Mouse (Mus musculus) cortical plate, adult 2 months (tissue): ENCODE measurements at regions not wholly inside any gene's neighbourhood (a gene's known extent, or its start where the extent isn't known, plus 50 kb on each side); places are given as distances from the start of the nearest gene placed in this dataset.

Experiments used
- CTCF ChIP-seq: fragments of 200-500 bp; IDR thresholded peaks from 2 replicates; pipeline ENCODE4 v1.5.1; 2011; ENCODE audit warnings: mild to moderate bottlenecking, control low read depth, low read length; ENCODE audit not compliant: insufficient read depth; ENCODE audit errors: extremely low read depth
- POLR2A ChIP-seq: fragments of 200-500 bp; IDR thresholded peaks from 2 replicates; pipeline ENCODE4 v1.6.1; 2011; ENCODE audit warnings: mild to moderate bottlenecking, low read length, control low read depth; ENCODE audit not compliant: insufficient read depth; ENCODE audit errors: extremely low read depth

- no peak for TF ChIP-seq POLR2A
- no peak for TF ChIP-seq CTCF
Observed at GRCm38 (mm10) chr2:144176508-144177170, 93.8 kb upstream of the Mgme1 start.
